Mouse (Mus musculus) heart, adult 11 months (tissue): ENCODE results near the gene Pnpla1.
"Not testable (repeated sequence)": the region's sequence is repeated elsewhere in the genome, so short reads cannot be mapped to it uniquely, and the experiment has no call there.

Experiments
- DNase-seq: peaks from one replicate; pipeline ENCODE4 v3.0.0; 2022

Gene Pnpla1

GRCm38 (mm10) chr17:28858205-28858604 is at the start of gene Pnpla1:
Gene Pnpla1, plus strand, starts transcription at chr17:28858411.
- peak; percentile 89 for DNase-seq

- DNase-seq, result no peak
Observed at GRCm38 (mm10) chr17:28808714-28809113, 49.5 kb upstream of the Pnpla1 start.

GRCm38 (mm10) chr17:28809175-28809831 is 48.9 kb upstream of the Pnpla1 start:
- no peak for DNase-seq

- no peak for DNase-seq
Observed at GRCm38 (mm10) chr17:28812345-28812744, 45.9 kb upstream of the Pnpla1 start.

GRCm38 (mm10) chr17:28814529-28815097 is 43.6 kb upstream of the Pnpla1 start:
- DNase-seq, result peak; percentile 79

GRCm38 (mm10) chr17:28815384-28816004 is 42.7 kb upstream of the Pnpla1 start:
- DNase-seq, result no peak

- not testable (repeated sequence) for DNase-seq
Observed at GRCm38 (mm10) chr17:28816326-28816725, 41.9 kb upstream of the Pnpla1 start.

GRCm38 (mm10) chr17:28816875-28817811 is 41.1 kb upstream of the Pnpla1 start:
- DNase-seq, result peak; percentile 78

- no peak for DNase-seq
Observed at GRCm38 (mm10) chr17:28820189-28820588, 38.0 kb upstream of the Pnpla1 start.

- DNase-seq, result no peak
Observed at GRCm38 (mm10) chr17:28823004-28823745, 35.0 kb upstream of the Pnpla1 start.

- no peak for DNase-seq
Observed at GRCm38 (mm10) chr17:28823749-28824148, 34.5 kb upstream of the Pnpla1 start.

- DNase-seq, result no peak
Observed at GRCm38 (mm10) chr17:28824896-28825295, 33.3 kb upstream of the Pnpla1 start.

- DNase-seq, result no peak
Observed at GRCm38 (mm10) chr17:28825359-28826041, 32.7 kb upstream of the Pnpla1 start.

- DNase-seq, result no peak
Observed at GRCm38 (mm10) chr17:28827665-28828231, 30.5 kb upstream of the Pnpla1 start.

GRCm38 (mm10) chr17:28829120-28829519 is 29.1 kb upstream of the Pnpla1 start:
- no peak for DNase-seq

- DNase-seq, result peak; percentile 89
Observed at GRCm38 (mm10) chr17:28831065-28831464, 27.1 kb upstream of the Pnpla1 start.

- no peak for DNase-seq
Observed at GRCm38 (mm10) chr17:28832040-28832439, 26.2 kb upstream of the Pnpla1 start.

GRCm38 (mm10) chr17:28832875-28833274 is 25.3 kb upstream of the Pnpla1 start:
- DNase-seq, result no peak

- DNase-seq, result no peak
Observed at GRCm38 (mm10) chr17:28834676-28835075, 23.5 kb upstream of the Pnpla1 start.

GRCm38 (mm10) chr17:28837840-28838239 is 20.4 kb upstream of the Pnpla1 start:
- no peak for DNase-seq

GRCm38 (mm10) chr17:28841947-28842346 is 16.3 kb upstream of the Pnpla1 start:
- not testable (repeated sequence) for DNase-seq
